Mouse (Mus musculus) heart, postnatal 4 days (tissue): Measurements from ENCODE around the gene Ifna6. TPM values are rescaled to one million over a fixed set of nuclear protein-coding genes. Genes with fewer than 3 reads are reported as not detected.
A peak's percentile ranks its signal among the peaks of the same experiment; 100 is the strongest.

ENCODE experiments used
- DNase-seq: peaks from one replicate; pipeline ENCODE4 v3.0.0; 2021
- total RNA-seq, 2 experiments: library from RNA; stranded (reverse); gene quantifications; 2 replicates each; pipeline ENCODE4 v1.2.3; 2021

The Ifna6 gene
- total RNA-seq, 2 experiments from 2014 or later, result not detected

DNA sequence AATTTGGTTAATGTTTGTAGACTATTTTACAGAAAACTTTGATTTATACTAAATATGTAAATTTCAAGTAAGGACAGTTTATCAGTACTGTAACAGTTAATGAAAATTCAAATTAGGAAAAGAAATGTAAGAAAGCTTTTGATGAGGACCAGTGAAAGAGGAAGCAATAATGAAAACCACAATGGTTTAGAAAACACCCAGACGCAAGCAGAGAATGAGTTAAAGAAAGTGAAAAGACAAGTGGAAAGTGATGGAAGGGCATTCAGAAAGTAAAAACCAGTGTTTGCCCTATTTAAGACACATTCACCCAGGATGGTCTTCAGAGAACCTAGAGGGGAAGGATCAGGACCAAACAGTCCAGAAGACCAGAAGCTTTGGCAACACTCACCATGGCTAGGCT is 22.5 kb downstream of the Ifna6 start, which contains the start of gene Ifna1:
Gene Ifna1, plus strand, starts transcription at position 390 of the 400 bp plus-strand sequence.
- DNase-seq, result no peak

DNA sequence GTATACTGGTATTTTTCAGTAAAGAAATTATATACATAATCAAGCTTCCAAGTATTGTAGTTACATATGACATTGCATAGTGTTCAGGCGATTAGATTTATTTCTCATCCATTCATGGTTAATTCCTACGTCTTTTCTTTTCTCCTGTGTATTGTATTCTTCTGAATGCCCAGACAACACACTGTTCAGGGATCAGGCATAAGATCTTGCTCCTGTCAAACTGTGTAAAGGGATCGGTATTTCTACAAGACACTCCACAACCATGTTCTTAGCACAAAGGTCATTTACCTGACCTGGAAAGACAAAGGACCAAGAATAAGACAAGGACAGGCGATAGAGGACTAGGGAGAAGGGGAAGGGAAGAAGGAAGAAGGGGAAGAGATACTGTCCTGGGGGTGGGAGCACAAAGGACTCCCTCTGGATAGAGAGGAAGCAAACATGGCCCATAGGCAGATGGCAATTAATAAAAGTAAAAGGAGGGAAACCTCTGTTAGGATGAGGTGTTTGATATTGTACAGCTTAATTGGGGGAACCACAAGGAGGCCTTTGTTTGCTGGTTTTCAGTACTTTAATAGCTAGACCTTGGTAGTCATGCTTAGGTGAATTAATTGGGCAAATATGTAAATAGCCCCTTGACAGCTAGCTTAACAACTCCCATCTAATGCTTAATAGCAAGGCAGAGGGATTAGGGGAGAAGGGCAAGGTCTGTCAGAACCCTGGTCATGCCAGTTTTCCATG is 24.0 kb downstream of the Ifna6 start:
- DNase-seq, result no peak

GRCm38 (mm10) chr4:88859214-88859613 is 32.0 kb downstream of the Ifna6 start:
- DNase-seq, result no peak

GRCm38 (mm10) chr4:88863309-88863708 is 36.1 kb downstream of the Ifna6 start:
- DNase-seq, result no peak

- no peak for DNase-seq
Observed at GRCm38 (mm10) chr4:88864599-88864998, 37.4 kb downstream of the Ifna6 start.

- no peak for DNase-seq
Observed at GRCm38 (mm10) chr4:88865011-88865569, 37.9 kb downstream of the Ifna6 start.

- peak; percentile 85 for DNase-seq
Observed at GRCm38 (mm10) chr4:88867366-88867925, 40.2 kb downstream of the Ifna6 start.

GRCm38 (mm10) chr4:88867926-88868911 is 41.0 kb downstream of the Ifna6 start:
- DNase-seq, result peak; percentile 20

DNA sequence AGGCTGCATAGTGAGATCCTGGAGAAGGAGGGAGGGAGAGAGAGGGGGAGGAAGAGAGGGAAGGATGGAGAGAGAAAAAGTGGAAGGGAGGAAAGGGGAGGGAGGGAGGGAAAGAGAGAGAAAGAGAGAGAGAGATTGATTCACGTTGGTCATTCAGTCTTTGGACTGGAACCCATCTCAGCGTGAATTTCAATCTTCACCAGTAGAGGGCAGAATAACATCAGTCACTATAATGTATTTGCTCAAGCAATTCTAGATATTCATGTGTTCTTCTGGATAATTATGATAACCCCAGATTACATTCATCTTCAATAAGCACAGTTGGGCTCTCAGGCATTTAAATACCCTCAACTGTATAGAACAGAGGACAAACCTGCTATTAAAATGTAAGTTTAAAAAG is 45.5 kb downstream of the Ifna6 start:
- peak; percentile 37 for DNase-seq

GRCm38 (mm10) chr4:88875435-88876095 is 48.3 kb downstream of the Ifna6 start:
- no peak for DNase-seq

- DNase-seq, result no peak
Observed at GRCm38 (mm10) chr4:88876520-88876919, 49.3 kb downstream of the Ifna6 start.

Other genes starting within 250 kb of the Ifna6 start
- gene Ifna9, start 235.0 kb upstream of the Ifna6 start, total RNA-seq, result not detected
- gene Ifna12, start 224.0 kb upstream of the Ifna6 start, total RNA-seq, result not detected
- gene C87499, start 193.0 kb upstream of the Ifna6 start, total RNA-seq, result not detected
- not detected for gene Ifna13, start 183.0 kb upstream of the Ifna6 start, total RNA-seq
- gene Ifna16, start 150.5 kb upstream of the Ifna6 start, total RNA-seq, result not detected
- gene Ifna2, start 143.5 kb upstream of the Ifna6 start, total RNA-seq, result not detected
- not detected for gene Ifnab, start 136.1 kb upstream of the Ifna6 start, total RNA-seq
- gene Gm26566, start 105.6 kb upstream of the Ifna6 start, total RNA-seq, result under 1 TPM; 0.36 to 0.52 TPM
- 10 to 100 TPM; 89.6 to 91.9 TPM for gene Klhl9, start 105.0 kb upstream of the Ifna6 start, total RNA-seq
- gene Gm13271, start 72.5 kb upstream of the Ifna6 start, total RNA-seq, result not detected
- gene Gm13283, start 67.3 kb upstream of the Ifna6 start, total RNA-seq, result not detected
- not detected for gene Gm13290, start 53.6 kb upstream of the Ifna6 start, total RNA-seq
- not detected for gene Gm13289, start 50.5 kb upstream of the Ifna6 start, total RNA-seq
- gene Gm13272, start 47.6 kb upstream of the Ifna6 start, total RNA-seq, result not detected
- gene Ifnz, start 45.3 kb upstream of the Ifna6 start, total RNA-seq, result under 1 TPM in 1 of 2 experiments, not detected in 1; 0.23 TPM
- gene Gm13276, start 41.7 kb upstream of the Ifna6 start, total RNA-seq, result not detected
- not detected for gene Gm13277, start 38.8 kb upstream of the Ifna6 start, total RNA-seq
- not detected for gene Gm13278, start 35.9 kb upstream of the Ifna6 start, total RNA-seq
- gene Gm13275, start 32.9 kb upstream of the Ifna6 start, total RNA-seq, result not detected
- gene Gm13279, start 30.0 kb upstream of the Ifna6 start, total RNA-seq, result not detected
- gene Gm13285, start 27.8 kb upstream of the Ifna6 start, total RNA-seq, result under 1 TPM in 1 of 2 experiments, not detected in 1; 0.31 TPM
- gene Gm13287, start 24.2 kb upstream of the Ifna6 start, total RNA-seq, result not detected
- under 1 TPM in 1 of 2 experiments, not detected in 1; 0.14 TPM for gene Gm13288, start 21.9 kb upstream of the Ifna6 start, total RNA-seq
- gene Ifna7, start 11.2 kb upstream of the Ifna6 start, total RNA-seq, result not detected
- gene Ifna11, start 7.5 kb upstream of the Ifna6 start, total RNA-seq, result not detected
- not detected for gene Ifna5, start 8.1 kb downstream of the Ifna6 start, total RNA-seq
- not detected for gene Ifna4, start 14.4 kb downstream of the Ifna6 start, total RNA-seq
- not detected for gene Ifna1, start 22.7 kb downstream of the Ifna6 start, total RNA-seq
- gene Ifne, start 52.8 kb downstream of the Ifna6 start, total RNA-seq, result not detected